Mouse (Mus musculus) monocyte, adult 2 months (primary cell): ENCODE data around the gene Nrsn2.

Source experiments
- DNase-seq, 2 experiments: peaks; one replicate each; pipeline ENCODE4 v3.0.0; 2022; ENCODE audit warnings: low spot score in 2 of 2, low read depth in 1 of 2

Nrsn2 gene

GRCm38 (mm10) chr2:152343329-152344213, 32.9 kb downstream of the Nrsn2 start, which contains the start of gene Trib3:
Gene Trib3 (minus strand): TSS chr2:152344032.
- DNase-seq, result peak; percentile 46 to 48

GRCm38 (mm10) chr2:152339631-152340179, 36.7 kb downstream of the Nrsn2 start:
- no peak for DNase-seq

- DNase-seq, result no peak
Observed at GRCm38 (mm10) chr2:152338319-152338718, 38.1 kb downstream of the Nrsn2 start.

- DNase-seq, result no peak
Observed at GRCm38 (mm10) chr2:152337591-152338212, 38.7 kb downstream of the Nrsn2 start.

- no peak for DNase-seq
Observed at GRCm38 (mm10) chr2:152336856-152337255, 39.6 kb downstream of the Nrsn2 start.

GRCm38 (mm10) chr2:152335289-152335820, 41.1 kb downstream of the Nrsn2 start:
- DNase-seq, result no peak

GRCm38 (mm10) chr2:152333345-152334006, 43.0 kb downstream of the Nrsn2 start:
- no peak for DNase-seq

GRCm38 (mm10) chr2:152332101-152332825, 44.2 kb downstream of the Nrsn2 start, which contains the start of gene Rbck1:
Gene Rbck1 (minus strand): TSS chr2:152332653.
- DNase-seq, result peak; percentile 67 to 83

- DNase-seq, result no peak
Observed at GRCm38 (mm10) chr2:152330858-152331423, 45.5 kb downstream of the Nrsn2 start.

- DNase-seq, result no peak
Observed at GRCm38 (mm10) chr2:152327980-152328379, 48.5 kb downstream of the Nrsn2 start.

GRCm38 (mm10) chr2:152326654-152327053, 49.8 kb downstream of the Nrsn2 start:
- no peak for DNase-seq

- DNase-seq, result no peak
Observed at GRCm38 (mm10) chr2:152326157-152326556, 50.3 kb downstream of the Nrsn2 start.

- no peak for DNase-seq
Observed at GRCm38 (mm10) chr2:152324842-152325241, 51.6 kb downstream of the Nrsn2 start.

GRCm38 (mm10) chr2:152323971-152324370, 52.5 kb downstream of the Nrsn2 start:
- no peak for DNase-seq

GRCm38 (mm10) chr2:152322198-152322597, 54.2 kb downstream of the Nrsn2 start:
- DNase-seq, result no peak

GRCm38 (mm10) chr2:152321558-152321957, 54.9 kb downstream of the Nrsn2 start:
- no peak for DNase-seq
